Mouse (Mus musculus) adipocyte (in vitro differentiated cells): ENCODE results near the gene Nuf2.

Experiments
- DNase-seq: peaks from one replicate; pipeline ENCODE4 v3.0.0-alpha.2; 2016; ENCODE audit warnings: low spot score

Gene Nuf2

DNA sequence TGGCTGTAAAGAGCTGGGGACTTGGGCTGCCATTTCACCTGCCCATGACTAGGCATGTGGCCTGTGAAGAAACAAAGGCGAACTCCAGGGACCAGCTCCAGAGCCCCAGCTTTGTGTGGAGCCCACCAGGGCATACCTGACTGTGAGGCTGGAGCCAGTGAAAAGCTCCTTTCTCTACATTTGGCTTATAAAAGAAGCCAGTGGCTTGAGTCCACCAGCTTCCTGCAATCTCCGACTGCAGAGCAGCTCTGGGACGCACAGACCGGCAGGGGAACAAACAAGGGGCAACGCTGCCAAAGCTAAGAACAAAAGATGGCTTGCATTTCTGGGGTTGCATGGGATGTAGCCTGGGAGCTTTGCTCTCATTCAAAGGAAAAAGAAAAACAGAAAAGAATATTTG is 63.5 kb downstream of the Nuf2 start:
- DNase-seq: no peak

- DNase-seq: no peak
Observed at GRCm38 (mm10) chr1:169462386-169463115, 68.7 kb downstream of the Nuf2 start.

- peak; percentile 76 for DNase-seq
Observed at GRCm38 (mm10) chr1:169459071-169459782, 72.0 kb downstream of the Nuf2 start.
